Mouse (Mus musculus): ENCODE data around the gene Ccdc24.

Gene Ccdc24

GRCm38 (mm10) chr4:117830124-117830551 is 42.2 kb downstream of the Ccdc24 start:
- no peak for DNase-seq (ENCODE audit: low spot score in 2 of 2)

- DNase-seq (ENCODE audit: low spot score in 2 of 2) = no peak
Observed at GRCm38 (mm10) chr4:117829260-117830123, 42.9 kb downstream of the Ccdc24 start.

GRCm38 (mm10) chr4:117828572-117829145 is 43.7 kb downstream of the Ccdc24 start:
- no peak for DNase-seq (ENCODE audit: low spot score in 2 of 2)

- DNase-seq (ENCODE audit: low spot score in 2 of 2) = no peak
Observed at GRCm38 (mm10) chr4:117818032-117818431, 54.3 kb downstream of the Ccdc24 start.

GRCm38 (mm10) chr4:117816776-117817175 is 55.6 kb downstream of the Ccdc24 start:
- DNase-seq (ENCODE audit: low spot score in 2 of 2) = no peak

Data from natural killer cell, adult 2 months (primary cell).